Mouse (Mus musculus) embryo, embryonic 10.5 days (tissue): Measurements from ENCODE around the gene Usp50.

Source experiments
- DNase-seq: peaks from one replicate; pipeline ENCODE4 v3.0.0-alpha.2; 2015; ENCODE audit warnings: low spot score

Usp50 gene

GRCm38 (mm10) chr2:126743389-126743788 lies 39.9 kb downstream of the Usp50 start:
- no peak for DNase-seq

GRCm38 (mm10) chr2:126740314-126740713 lies 43.0 kb downstream of the Usp50 start:
- no peak for DNase-seq

GRCm38 (mm10) chr2:126735339-126736073 lies 47.8 kb downstream of the Usp50 start:
- no peak for DNase-seq

GRCm38 (mm10) chr2:126730502-126730901 lies 52.8 kb downstream of the Usp50 start:
- DNase-seq = no peak

GRCm38 (mm10) chr2:126729207-126729606 lies 54.1 kb downstream of the Usp50 start:
- no peak for DNase-seq

- no peak for DNase-seq
These were observed 70.3 kb downstream of the Usp50 start for GRCm38 (mm10) chr2:126712950-126713349.

GRCm38 (mm10) chr2:126712526-126712925 lies 70.7 kb downstream of the Usp50 start:
- DNase-seq = no peak

GRCm38 (mm10) chr2:126708361-126708760 lies 74.9 kb downstream of the Usp50 start:
- no peak for DNase-seq

- no peak for DNase-seq
These were observed 75.9 kb downstream of the Usp50 start for GRCm38 (mm10) chr2:126707438-126707779.

GRCm38 (mm10) chr2:126706759-126707437 lies 76.4 kb downstream of the Usp50 start, which contains the start of gene Usp8:
Usp8 (plus strand) TSS chr2:126707328.
- DNase-seq = peak; percentile 99

GRCm38 (mm10) chr2:126695285-126695684 lies 88.0 kb downstream of the Usp50 start:
- no peak for DNase-seq

- DNase-seq = no peak
These were observed 92.0 kb downstream of the Usp50 start for GRCm38 (mm10) chr2:126691290-126691689.

- DNase-seq = no peak
These were observed 100.3 kb downstream of the Usp50 start for GRCm38 (mm10) chr2:126682937-126683336.

- DNase-seq = no peak
These were observed 100.9 kb downstream of the Usp50 start for GRCm38 (mm10) chr2:126682333-126682732.

- no peak for DNase-seq
These were observed 105.9 kb downstream of the Usp50 start for GRCm38 (mm10) chr2:126677366-126677765.

GRCm38 (mm10) chr2:126676122-126676515 lies 107.2 kb downstream of the Usp50 start, which contains the start of gene Gabpb1:
Gabpb1 (minus strand) TSS chr2:126676337.
- peak; percentile 45 for DNase-seq

GRCm38 (mm10) chr2:126675169-126676121 lies 107.8 kb downstream of the Usp50 start:
- peak; percentile 92 for DNase-seq

GRCm38 (mm10) chr2:126674441-126675168 lies 108.7 kb downstream of the Usp50 start:
- peak; percentile 61 for DNase-seq

- peak; percentile 7 for DNase-seq
These were observed 109.7 kb downstream of the Usp50 start for GRCm38 (mm10) chr2:126673317-126674242.

- no peak for DNase-seq
These were observed 114.5 kb downstream of the Usp50 start for GRCm38 (mm10) chr2:126668621-126669252.
